8 mouse cellular contexts compared by ENCODE assay signal in genomic region chr17:12210544-12211132, GRCm38 (mm10).
DNase-seq lines count a peak whose midpoint lies in the region; ATAC-seq and TF ChIP-seq lines count a peak whose summit lies in the region.

No protein-coding gene starts in this region.

- H3K27ac ChIP-seq in bone marrow, adult 2 months (ENCODE audit: control insufficient read depth, insufficient read depth, low read depth, low read length, poor library complexity), result no peak overlapping the region
- no peak overlapping the region for H3K27ac ChIP-seq in embryonic fibroblast, embryonic 13.5 days (ENCODE audit: insufficient read depth, low read length)
- H3K27ac ChIP-seq in heart, postnatal 0 days (ENCODE audit: low read depth), result no peak overlapping the region

- H3K4me3 ChIP-seq in E14TG2a.4 (replicated peaks; ENCODE audit: low read length), result no peak overlapping the region
- no peak overlapping the region for H3K4me3 ChIP-seq in bone marrow, adult 2 months (replicated peaks; ENCODE audit: control insufficient read depth, low read depth, low read length)
- H3K4me3 ChIP-seq in embryonic fibroblast, embryonic 13.5 days (ENCODE audit: insufficient read depth, low read length), result no peak overlapping the region
- no peak overlapping the region for H3K4me3 ChIP-seq in heart, postnatal 0 days (ENCODE audit: low read depth, low read length)

- H3K9me3 ChIP-seq in E14TG2a.4 (ENCODE audit: low read length), result no peaks in the 10 kb centered on the region
- no peaks in the 10 kb centered on the region for H3K9me3 ChIP-seq in heart, postnatal 0 days (replicated peaks; ENCODE audit: control insufficient read depth, low read length)

- H3K9ac ChIP-seq in heart, postnatal 0 days (replicated peaks; ENCODE audit: low read depth, low read length), result no peak overlapping the region

- H3K4me2 ChIP-seq in heart, postnatal 0 days (ENCODE audit: low read depth, low read length), result no peak overlapping the region

- WGBS in bone marrow, adult 2 months, result 29% methylated on average over 8 of the region's 8 CpGs
- WGBS in heart, postnatal 0 days, result 29% methylated on average over 8 of the region's 8 CpGs

- no peaks in the 10 kb centered on the region for H3K27me3 ChIP-seq in E14TG2a.4 (ENCODE audit: insufficient read depth, low read length)
- no peaks in the 10 kb centered on the region for H3K27me3 ChIP-seq in heart, postnatal 0 days (ENCODE audit: control insufficient read depth, insufficient read depth, low read length)

- TF ChIP-seq CTCF in E14TG2a.4 (conservative IDR thresholded peaks at IDR 0.05; ENCODE audit: low read length), result peak; percentile 94
- TF ChIP-seq CTCF in bone marrow, adult 2 months (IDR thresholded peaks at IDR 0.05; ENCODE audit: control insufficient read depth, insufficient read depth, low read length), result peak; percentile 98
- peak; percentile 97 for TF ChIP-seq CTCF in embryonic fibroblast, embryonic 13.5 days (IDR thresholded peaks at IDR 0.05; ENCODE audit: borderline replicate concordance, insufficient read depth, low read length)
- TF ChIP-seq CTCF in heart, postnatal 0 days (IDR thresholded peaks at IDR 0.05; ENCODE audit: low read depth), result peak; percentile 99

- peaks cover 82% of the 10 kb centered on the region for H3K36me3 ChIP-seq in E14TG2a.4 (ENCODE audit: insufficient read depth, low read length)
- peaks cover 9% of the 10 kb centered on the region; the same call in 1 of the 2 replicates for H3K36me3 ChIP-seq in heart, postnatal 0 days (replicated peaks; ENCODE audit: control insufficient read depth, insufficient read depth, low read length)

- no peak for DNase-seq in heart, postnatal 0 days (ENCODE audit: low spot score)
- DNase-seq in layer of hippocampus, adult 11-12 months (ENCODE audit: low spot score), result peak; percentile 89
- peak; percentile 79 to 83 for DNase-seq in lung, adult 18-20 months
- peak; percentile 84 for DNase-seq in ovary, postnatal 10 days (ENCODE audit: low spot score)
- peak; percentile 86 for DNase-seq in thymus, postnatal 0 days (ENCODE audit: low spot score)

- peaks cover 76% of the 10 kb centered on the region for H3K4me1 ChIP-seq in E14TG2a.4 (replicated peaks; ENCODE audit: low read depth, low read length)
- peaks cover 2% of the 10 kb centered on the region; the same call in 1 of the 2 replicates for H3K4me1 ChIP-seq in bone marrow, adult 2 months (ENCODE audit: control insufficient read depth, insufficient read depth, low read length)
- peaks cover 6% of the 10 kb centered on the region for H3K4me1 ChIP-seq in embryonic fibroblast, embryonic 13.5 days (ENCODE audit: control insufficient read depth, insufficient read depth, low read length)
- peaks cover 8% of the 10 kb centered on the region for H3K4me1 ChIP-seq in heart, postnatal 0 days (ENCODE audit: control insufficient read depth, insufficient read depth)

- TF ChIP-seq EP300 in heart, postnatal 0 days (IDR thresholded peaks at IDR 0.05; ENCODE audit: low read depth), result no peak

- peak; percentile 22; the same call in 1 of the 2 replicates for ATAC-seq in heart, postnatal 0 days (ENCODE audit: insufficient read depth, low read depth)

- no peak for TF ChIP-seq POLR2A in bone marrow, adult 2 months (IDR thresholded peaks at IDR 0.05; ENCODE audit: borderline replicate concordance, control insufficient read depth, low read depth, low read length)
- TF ChIP-seq POLR2A in embryonic fibroblast, embryonic 13.5 days (IDR thresholded peaks at IDR 0.05; ENCODE audit: low read depth, low read length), result no peak
